Mouse (Mus musculus): ENCODE data around the gene Rb1. TPM values are rescaled to one million over a fixed set of nuclear protein-coding genes. Genes with fewer than 3 reads are reported as not detected.

The Rb1 gene
- polyA plus RNA-seq, 1 experiment from 2014 or later = 16.0 TPM

DNA sequence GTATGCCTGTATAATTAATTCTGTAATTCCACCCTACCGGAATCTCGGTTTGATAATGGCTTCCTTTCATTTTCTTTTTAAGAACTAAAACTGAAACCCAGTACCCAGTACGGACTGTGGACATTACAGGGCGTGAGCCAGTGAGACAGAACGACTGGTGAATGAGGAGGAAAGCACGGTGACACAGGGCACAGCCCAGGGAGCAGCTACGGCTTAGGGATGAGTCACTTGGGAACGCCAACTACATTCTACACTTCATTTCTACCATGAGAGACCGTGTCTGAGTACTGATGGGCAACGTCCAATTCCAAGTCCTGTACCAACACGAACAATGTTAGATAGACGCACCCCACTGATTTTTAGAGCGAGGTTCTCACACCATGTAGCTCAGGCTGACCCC, 43.3 kb upstream of the Rb1 start:
- H3K4me3 ChIP-seq (ENCODE audit: low read length) = no peak overlapping the region
- no peak overlapping the region for H3K27ac ChIP-seq (ENCODE audit: low read length)
- 88% methylated on average over 13 of the region's 13 CpGs for WGBS
- no peak overlapping the region for H3K9ac ChIP-seq (ENCODE audit: low read length)
- H3K36me3 ChIP-seq (ENCODE audit: control insufficient read depth, insufficient read depth) = peaks cover 48% of the 10 kb centered on the region
- no peaks in the 10 kb centered on the region for H3K9me3 ChIP-seq (replicated peaks; ENCODE audit: control insufficient read depth, low read length)
- no peak overlapping the region for H3K4me2 ChIP-seq (ENCODE audit: low read depth, low read length)
- peaks cover 22% of the 10 kb centered on the region for H3K4me1 ChIP-seq (ENCODE audit: control insufficient read depth, insufficient read depth, low read length)
- no peaks in the 10 kb centered on the region for H3K27me3 ChIP-seq (ENCODE audit: control insufficient read depth, insufficient read depth, low read length)
- no peak for ATAC-seq (replicated peaks; ENCODE audit: extremely low read depth, insufficient read depth, low FRiP score)

- H3K4me3 ChIP-seq (ENCODE audit: low read length) = no peak overlapping the region
- no peak overlapping the region for H3K27ac ChIP-seq (ENCODE audit: low read length)
- H3K27me3 ChIP-seq (ENCODE audit: control insufficient read depth, insufficient read depth, low read length) = no peaks in the 10 kb centered on the region
- H3K36me3 ChIP-seq (ENCODE audit: control insufficient read depth, insufficient read depth) = peaks cover 55% of the 10 kb centered on the region
- H3K9me3 ChIP-seq (replicated peaks; ENCODE audit: control insufficient read depth, low read length) = no peaks in the 10 kb centered on the region
- ATAC-seq (replicated peaks; ENCODE audit: extremely low read depth, insufficient read depth, low FRiP score) = no peak
- H3K4me2 ChIP-seq (ENCODE audit: low read depth, low read length) = no peak overlapping the region
- 86% methylated on average over 13 of the region's 13 CpGs for WGBS
- H3K4me1 ChIP-seq (ENCODE audit: control insufficient read depth, insufficient read depth, low read length) = peaks cover 17% of the 10 kb centered on the region
- no peak overlapping the region for H3K9ac ChIP-seq (ENCODE audit: low read length)
Measured at GRCm38 (mm10) chr14:73368221-73368620, 42.6 kb upstream of the Rb1 start.

DNA sequence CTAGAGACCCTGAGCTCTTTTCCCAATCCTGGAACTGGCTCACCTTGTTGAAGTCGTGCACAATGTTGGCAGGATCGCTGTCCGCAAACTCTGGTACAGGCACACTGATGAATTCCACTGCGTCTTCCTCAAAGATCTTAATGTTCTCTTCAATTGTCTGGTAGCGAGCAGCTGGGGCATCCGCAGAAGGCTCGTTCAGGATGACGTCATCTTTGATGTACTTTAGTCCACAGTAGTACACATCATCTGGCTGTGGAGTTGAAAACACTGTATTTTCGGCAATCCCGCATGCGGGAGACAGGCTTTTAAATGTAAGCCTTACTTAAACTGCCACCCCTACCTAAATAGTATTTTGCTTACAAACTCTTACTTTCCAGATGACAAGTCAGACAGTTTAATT, 40.7 kb upstream of the Rb1 start:
- Histone ChIP-seq H3K9ac (ENCODE audit: low read length) (no peak overlapping the region), H3K4me3 (ENCODE audit: low read length) (no peak overlapping the region), H3K9me3 (replicated peaks; ENCODE audit: control insufficient read depth, low read length) (peaks cover 3% of the 10 kb centered on the region; the same call in 1 of the 2 replicates), H3K4me1 (ENCODE audit: control insufficient read depth, insufficient read depth, low read length) (peaks cover 10% of the 10 kb centered on the region), H3K27me3 (ENCODE audit: control insufficient read depth, insufficient read depth, low read length) (no peaks in the 10 kb centered on the region), H3K4me2 (ENCODE audit: low read depth, low read length) (no peak overlapping the region), H3K36me3 (ENCODE audit: control insufficient read depth, insufficient read depth) (peaks cover 71% of the 10 kb centered on the region), H3K27ac (ENCODE audit: low read length) (no peak overlapping the region)
- WGBS = 85% methylated on average over 11 of the region's 11 CpGs
- no peak for ATAC-seq (replicated peaks; ENCODE audit: extremely low read depth, insufficient read depth, low FRiP score)

DNA sequence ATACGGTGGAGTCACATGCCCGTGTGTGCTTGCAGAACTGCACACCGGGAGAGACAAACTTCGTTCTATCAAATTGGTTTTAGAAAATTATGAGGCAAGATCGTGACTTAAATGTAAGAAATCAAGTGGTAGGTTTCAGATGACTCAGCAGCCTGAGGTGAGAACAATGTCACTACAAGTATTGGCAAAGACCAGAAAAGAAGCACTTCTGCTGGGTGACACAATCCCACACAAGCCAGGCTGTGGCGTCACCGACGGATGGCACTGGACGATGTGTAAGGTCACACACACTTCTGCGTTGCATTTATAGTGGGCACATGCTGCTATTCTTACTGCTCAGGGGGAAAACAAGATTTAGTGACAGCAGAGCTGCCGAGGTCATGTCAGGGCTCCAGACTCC, 38.2 kb upstream of the Rb1 start:
- no peak overlapping the region for H3K4me2 ChIP-seq (ENCODE audit: low read depth, low read length)
- WGBS = 90% methylated on average over 11 of the region's 11 CpGs
- no peak overlapping the region for H3K9ac ChIP-seq (ENCODE audit: low read length)
- H3K4me3 ChIP-seq (ENCODE audit: low read length) = no peak overlapping the region
- peaks cover 87% of the 10 kb centered on the region for H3K36me3 ChIP-seq (ENCODE audit: control insufficient read depth, insufficient read depth)
- peaks cover 3% of the 10 kb centered on the region; the same call in 1 of the 2 replicates for H3K9me3 ChIP-seq (replicated peaks; ENCODE audit: control insufficient read depth, low read length)
- H3K27ac ChIP-seq (ENCODE audit: low read length) = no peak overlapping the region
- no peak for ATAC-seq (replicated peaks; ENCODE audit: extremely low read depth, insufficient read depth, low FRiP score)
- H3K4me1 ChIP-seq (ENCODE audit: control insufficient read depth, insufficient read depth, low read length) = no peaks in the 10 kb centered on the region
- no peaks in the 10 kb centered on the region for H3K27me3 ChIP-seq (ENCODE audit: control insufficient read depth, insufficient read depth, low read length)

GRCm38 (mm10) chr14:73354700-73355099, 29.1 kb upstream of the Rb1 start:
- H3K27me3 ChIP-seq (ENCODE audit: control insufficient read depth, insufficient read depth, low read length) = no peaks in the 10 kb centered on the region
- ATAC-seq (replicated peaks; ENCODE audit: extremely low read depth, insufficient read depth, low FRiP score) = no peak
- H3K4me1 ChIP-seq (ENCODE audit: control insufficient read depth, insufficient read depth, low read length) = no peaks in the 10 kb centered on the region; the same call in 1 of the 2 replicates
- H3K27ac ChIP-seq (ENCODE audit: low read length) = no peak overlapping the region
- WGBS = 91% methylated on average over 8 of the region's 8 CpGs
- H3K9me3 ChIP-seq (replicated peaks; ENCODE audit: control insufficient read depth, low read length) = no peaks in the 10 kb centered on the region; the same call in 1 of the 2 replicates
- H3K4me3 ChIP-seq (ENCODE audit: low read length) = no peak overlapping the region
- H3K36me3 ChIP-seq (ENCODE audit: control insufficient read depth, insufficient read depth) = peaks cover 38% of the 10 kb centered on the region
- H3K4me2 ChIP-seq (ENCODE audit: low read depth, low read length) = no peak overlapping the region
- H3K9ac ChIP-seq (ENCODE audit: low read length) = no peak overlapping the region

DNA sequence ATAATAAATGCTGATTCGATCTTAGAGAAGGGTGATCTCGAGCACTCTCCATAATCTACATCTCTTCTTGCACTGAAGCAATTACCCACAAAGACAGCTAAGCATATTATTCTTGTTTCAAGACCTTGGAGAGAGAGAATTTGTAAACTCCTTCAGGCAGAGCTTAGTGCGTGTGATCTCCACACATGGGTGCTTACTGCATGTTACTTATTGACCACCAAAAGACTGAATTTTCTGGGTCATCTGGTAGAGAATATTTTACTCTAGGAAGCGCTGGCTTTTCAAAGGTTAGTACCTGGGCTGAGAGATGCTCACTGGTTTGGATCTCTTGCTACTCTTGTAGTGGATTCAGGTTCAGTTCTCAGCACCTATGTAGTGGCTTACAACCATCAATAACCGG, 25.5 kb upstream of the Rb1 start:
- WGBS = 93% methylated on average over 5 of the region's 5 CpGs
- no peak for ATAC-seq (replicated peaks; ENCODE audit: extremely low read depth, insufficient read depth, low FRiP score)
- H3K4me2 ChIP-seq (ENCODE audit: low read depth, low read length) = no peak overlapping the region

GRCm38 (mm10) chr14:73350029-73350428, 24.4 kb upstream of the Rb1 start:
- H3K27ac ChIP-seq (ENCODE audit: low read length) = no peak overlapping the region

More for the DNA sequence above, 25.5 kb upstream of the Rb1 start:
- H3K9ac ChIP-seq (ENCODE audit: low read length) = no peak overlapping the region
- no peak overlapping the region for H3K27ac ChIP-seq (ENCODE audit: low read length)
- H3K4me1 ChIP-seq (ENCODE audit: control insufficient read depth, insufficient read depth, low read length) = peaks cover 2% of the 10 kb centered on the region; the same call in 1 of the 2 replicates
- no peaks in the 10 kb centered on the region for H3K27me3 ChIP-seq (ENCODE audit: control insufficient read depth, insufficient read depth, low read length)
- H3K36me3 ChIP-seq (ENCODE audit: control insufficient read depth, insufficient read depth) = peaks cover 6% of the 10 kb centered on the region; the same call in 1 of the 2 replicates
- no peak overlapping the region for H3K4me3 ChIP-seq (ENCODE audit: low read length)
- no peaks in the 10 kb centered on the region for H3K9me3 ChIP-seq (replicated peaks; ENCODE audit: control insufficient read depth, low read length)

GRCm38 (mm10) chr14:73349061-73349670, 23.5 kb upstream of the Rb1 start:
- no peak overlapping the region for H3K9ac ChIP-seq (ENCODE audit: low read length)
- no peaks in the 10 kb centered on the region for H3K36me3 ChIP-seq (ENCODE audit: control insufficient read depth, insufficient read depth)
- H3K27ac ChIP-seq (ENCODE audit: low read length) = no peak overlapping the region
- ATAC-seq (replicated peaks; ENCODE audit: extremely low read depth, insufficient read depth, low FRiP score) = no peak
- 63% methylated on average over 7 of the region's 7 CpGs for WGBS
- peaks cover 2% of the 10 kb centered on the region; the same call in 1 of the 2 replicates for H3K4me1 ChIP-seq (ENCODE audit: control insufficient read depth, insufficient read depth, low read length)
- H3K9me3 ChIP-seq (replicated peaks; ENCODE audit: control insufficient read depth, low read length) = no peaks in the 10 kb centered on the region
- no peaks in the 10 kb centered on the region for H3K27me3 ChIP-seq (ENCODE audit: control insufficient read depth, insufficient read depth, low read length)
- H3K4me3 ChIP-seq (ENCODE audit: low read length) = no peak overlapping the region
- no peak overlapping the region for H3K4me2 ChIP-seq (ENCODE audit: low read depth, low read length)

More at GRCm38 (mm10) chr14:73350029-73350428, 24.4 kb upstream of the Rb1 start:
- no peak for ATAC-seq (replicated peaks; ENCODE audit: extremely low read depth, insufficient read depth, low FRiP score)
- WGBS = 59% methylated on average over 1 of the region's 1 CpGs
- no peaks in the 10 kb centered on the region for H3K9me3 ChIP-seq (replicated peaks; ENCODE audit: control insufficient read depth, low read length)
- no peaks in the 10 kb centered on the region for H3K36me3 ChIP-seq (ENCODE audit: control insufficient read depth, insufficient read depth)
- H3K9ac ChIP-seq (ENCODE audit: low read length) = no peak overlapping the region
- H3K4me1 ChIP-seq (ENCODE audit: control insufficient read depth, insufficient read depth, low read length) = peaks cover 2% of the 10 kb centered on the region; the same call in 1 of the 2 replicates
- no peak overlapping the region for H3K4me3 ChIP-seq (ENCODE audit: low read length)
- H3K27me3 ChIP-seq (ENCODE audit: control insufficient read depth, insufficient read depth, low read length) = no peaks in the 10 kb centered on the region
- H3K4me2 ChIP-seq (ENCODE audit: low read depth, low read length) = no peak overlapping the region

GRCm38 (mm10) chr14:73347302-73347701, 21.7 kb upstream of the Rb1 start:
- Histone ChIP-seq H3K27ac (ENCODE audit: low read length) (peak overlapping the region; percentile 76), H3K4me3 (ENCODE audit: low read length) (no peak overlapping the region), H3K4me2 (ENCODE audit: low read depth, low read length) (no peak overlapping the region), H3K27me3 (ENCODE audit: control insufficient read depth, insufficient read depth, low read length) (no peaks in the 10 kb centered on the region), H3K9me3 (replicated peaks; ENCODE audit: control insufficient read depth, low read length) (no peaks in the 10 kb centered on the region), H3K9ac (ENCODE audit: low read length) (no peak overlapping the region), H3K36me3 (ENCODE audit: control insufficient read depth, insufficient read depth) (no peaks in the 10 kb centered on the region), H3K4me1 (ENCODE audit: control insufficient read depth, insufficient read depth, low read length) (peaks cover 2% of the 10 kb centered on the region; the same call in 1 of the 2 replicates)
- 28% methylated on average over 9 of the region's 9 CpGs for WGBS
- peak; percentile 70 for ATAC-seq (replicated peaks; ENCODE audit: extremely low read depth, insufficient read depth, low FRiP score)
